Mouse (Mus musculus) brown adipose tissue, adult 24 weeks (tissue): ENCODE results near the gene 1700028K03Rik. TPM values are rescaled to one million over a fixed set of nuclear protein-coding genes. Genes with fewer than 3 reads are reported as not detected.

Source experiments
- H3K27ac ChIP-seq: fragments of 200-500 bp; replicated peaks from 2 replicates; pipeline ENCODE4 v1.5.1; 2012; ENCODE audit warnings: low read depth, mild to moderate bottlenecking, low read length
- H3K4me1 ChIP-seq: fragments of 200-500 bp; 2 replicates; pipeline ENCODE4 v1.6.1; 2012; ENCODE audit warnings: low read length, mixed read lengths; ENCODE audit not compliant: control insufficient read depth, insufficient read depth, insufficient read length
- H3K4me3 ChIP-seq: fragments of 200-500 bp; 2 replicates; pipeline ENCODE4 v1.5.1; 2012; ENCODE audit warnings: low read depth, mild to moderate bottlenecking, low read length, moderate library complexity; ENCODE audit not compliant: insufficient read depth
- polyA plus RNA-seq: library from polyadenylated mRNA; stranded (reverse); fragments of >200 nt; gene quantifications from 2 replicates; pipeline ENCODE4 v1.2.4, GENCODE M21; 2012; ENCODE audit not compliant: missing spikeins, insufficient read depth, insufficient read length

Gene 1700028K03Rik
- polyA plus RNA-seq, 1 experiment: not detected

DNA sequence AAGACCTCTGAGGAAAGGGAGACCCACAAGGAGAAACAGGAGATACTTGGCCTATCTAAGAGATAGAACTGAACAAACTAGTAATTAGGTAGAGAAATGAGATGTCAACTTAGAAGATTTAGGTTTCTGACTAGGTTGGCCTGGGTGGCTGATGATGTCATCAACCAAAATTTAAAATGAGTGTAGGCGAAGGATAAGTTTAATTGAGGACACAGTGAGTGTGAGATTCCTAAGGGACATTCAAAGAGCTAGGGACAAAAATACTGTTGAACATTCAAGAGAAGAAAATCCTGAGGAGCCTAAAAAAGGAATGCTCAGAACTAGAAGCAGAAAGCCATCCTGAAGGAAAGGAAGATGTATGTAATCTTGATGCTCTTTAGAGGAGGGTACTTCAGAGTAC is 18.4 kb upstream of the 1700028K03Rik start:
- Histone ChIP-seq H3K4me1 (peaks cover under 1% of the 10 kb centered on the region; the same call in 1 of the 2 replicates), H3K4me3 (no peak overlapping the region), H3K27ac (no peak overlapping the region)

DNA sequence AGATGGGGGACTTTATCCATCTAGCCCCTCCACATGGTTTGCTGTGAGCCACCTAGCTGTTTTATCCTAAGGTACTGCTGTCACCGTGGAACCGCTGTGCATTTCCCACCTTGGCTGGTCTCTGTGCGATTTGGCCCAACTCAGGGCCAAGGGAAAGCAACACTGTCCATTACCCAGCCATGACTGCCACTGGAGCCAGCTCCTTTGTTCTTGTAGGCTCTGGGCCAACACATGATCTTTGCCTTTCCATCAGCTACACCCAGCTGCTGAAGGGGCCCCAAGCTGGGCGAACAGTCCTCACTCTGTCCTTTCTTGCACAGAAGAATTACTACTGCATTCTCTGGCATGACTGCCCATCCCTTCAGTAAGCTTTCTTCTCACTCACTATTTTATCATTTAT is 15.9 kb upstream of the 1700028K03Rik start:
- no peak overlapping the region for H3K4me3 ChIP-seq
- no peak overlapping the region for H3K27ac ChIP-seq
- peaks cover 7% of the 10 kb centered on the region; the same call in 1 of the 2 replicates for H3K4me1 ChIP-seq

DNA sequence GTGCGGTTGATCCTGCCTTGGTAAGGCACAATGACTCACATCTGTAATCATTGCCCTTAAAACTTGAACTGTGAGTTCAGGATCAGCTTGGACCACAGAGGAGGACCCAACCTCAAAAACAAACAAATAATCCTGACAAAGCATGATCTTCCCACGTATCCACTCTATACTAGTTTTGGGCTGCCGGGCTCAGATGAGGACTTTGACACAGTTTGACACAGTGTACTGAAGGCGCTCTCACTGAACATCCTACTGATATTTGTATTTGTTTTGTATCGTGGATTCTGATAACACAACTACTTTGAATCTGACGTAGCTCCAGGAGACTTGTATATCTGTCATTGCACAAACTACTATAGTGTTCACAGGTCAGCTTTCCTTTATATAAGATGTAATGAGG is 13.1 kb upstream of the 1700028K03Rik start:
- Histone ChIP-seq H3K4me1 (peaks cover 7% of the 10 kb centered on the region; the same call in 1 of the 2 replicates), H3K4me3 (no peak overlapping the region), H3K27ac (no peak overlapping the region)

DNA sequence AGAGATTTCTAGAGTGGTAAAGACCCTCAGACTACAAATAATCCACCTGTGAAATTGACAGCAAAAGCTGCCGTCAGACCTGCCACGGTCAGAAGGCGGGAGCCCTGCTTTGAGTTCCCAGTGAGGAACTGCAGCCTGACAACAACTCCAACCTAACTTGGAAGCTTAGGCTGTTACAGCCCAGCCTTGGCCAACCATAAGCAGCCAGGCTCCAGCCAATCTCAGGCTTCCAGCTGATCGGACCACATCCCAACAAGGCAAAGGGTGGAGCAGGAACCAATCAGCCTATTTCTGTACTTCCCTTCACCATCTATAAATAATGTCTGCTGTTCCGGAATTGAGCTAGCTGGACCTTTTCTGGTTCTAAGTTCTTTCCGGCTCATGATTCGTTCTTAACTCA is 12.6 kb upstream of the 1700028K03Rik start:
- H3K4me1 ChIP-seq: peaks cover 7% of the 10 kb centered on the region; the same call in 1 of the 2 replicates
- no peak overlapping the region for H3K4me3 ChIP-seq
- H3K27ac ChIP-seq: no peak overlapping the region

DNA sequence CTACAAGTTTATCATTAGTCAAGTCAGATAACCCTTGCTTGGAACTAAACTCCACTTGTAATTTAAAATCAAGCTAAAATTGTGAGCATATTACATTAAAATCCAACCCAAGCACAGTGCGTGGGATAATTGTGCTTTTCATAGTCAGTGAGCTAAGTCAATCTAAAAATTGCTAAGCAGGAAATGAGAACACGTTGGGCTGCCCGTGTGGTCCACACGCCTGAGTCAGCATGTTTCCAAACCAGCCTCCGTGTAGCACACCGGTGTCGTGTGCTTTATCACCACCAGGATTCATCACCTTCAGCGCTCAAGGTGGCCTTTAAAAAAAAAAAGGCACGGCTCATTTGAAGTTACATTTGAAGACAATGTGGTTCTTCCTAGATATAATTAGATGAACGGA is 10.2 kb upstream of the 1700028K03Rik start:
- Histone ChIP-seq H3K4me3 (no peak overlapping the region), H3K27ac (no peak overlapping the region), H3K4me1 (peaks cover 7% of the 10 kb centered on the region; the same call in 1 of the 2 replicates)

DNA sequence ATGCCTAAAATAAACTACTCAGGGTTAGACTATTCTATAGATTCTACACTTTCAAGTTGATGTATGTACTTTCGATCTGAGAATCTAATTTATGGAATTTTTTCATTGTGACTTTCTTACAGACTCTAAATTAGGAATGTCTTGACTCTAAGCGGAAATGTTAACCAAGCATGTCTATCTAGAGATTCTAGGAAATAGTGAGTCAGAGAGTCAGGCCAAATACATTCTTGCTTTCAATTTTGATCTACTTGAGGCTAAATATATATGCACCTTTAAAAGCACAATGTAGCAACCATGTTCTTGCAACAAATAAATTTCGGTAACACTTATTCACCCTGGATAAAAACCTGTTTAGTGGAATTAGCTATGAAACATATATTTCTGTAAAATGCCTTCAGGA is 5.7 kb upstream of the 1700028K03Rik start:
- Histone ChIP-seq H3K4me3 (no peak overlapping the region), H3K27ac (no peak overlapping the region), H3K4me1 (no peaks in the 10 kb centered on the region)

DNA sequence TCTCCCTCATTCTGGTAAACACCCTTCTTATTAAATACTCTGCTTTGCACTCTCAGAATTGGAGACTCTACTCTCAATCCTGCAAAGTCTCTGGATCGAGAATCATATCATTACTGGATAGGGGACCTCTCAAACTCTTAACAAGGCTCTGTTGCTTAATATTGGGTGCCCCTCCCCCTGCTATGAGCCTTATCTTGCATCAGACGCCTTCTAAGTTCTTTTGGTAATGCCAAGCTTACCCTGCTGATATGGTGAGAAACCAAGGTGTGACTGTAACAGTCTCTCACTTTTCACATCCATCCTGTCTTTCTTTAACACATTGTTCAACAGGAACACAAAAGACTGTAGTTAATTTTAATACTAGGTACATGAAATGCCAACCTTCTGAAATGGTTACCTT is 919 bp upstream of the 1700028K03Rik start:
- no peak overlapping the region for H3K27ac ChIP-seq
- no peak overlapping the region for H3K4me3 ChIP-seq
- no peaks in the 10 kb centered on the region for H3K4me1 ChIP-seq

DNA sequence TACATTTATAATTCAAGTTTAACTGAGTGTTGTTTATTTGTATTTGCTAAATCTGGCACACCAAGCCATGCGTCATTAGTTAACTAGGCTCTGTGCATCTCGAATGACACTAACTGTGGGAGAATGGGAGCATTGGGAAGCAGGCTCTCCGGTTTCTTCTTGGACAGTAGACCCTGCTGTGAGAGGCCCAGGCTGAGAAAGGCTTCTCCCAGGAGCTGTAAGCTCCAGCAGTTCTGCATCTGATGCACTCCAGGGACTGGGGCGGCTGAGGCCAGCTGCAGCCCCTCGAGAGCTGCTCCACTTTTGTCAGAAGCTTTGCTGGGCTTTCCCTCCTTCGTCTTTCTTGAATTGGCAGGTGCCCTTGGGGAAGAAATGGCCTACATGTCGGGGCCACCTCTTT is 7.2 kb downstream of the 1700028K03Rik start:
- no peaks in the 10 kb centered on the region; the same call in 1 of the 2 replicates for H3K4me1 ChIP-seq
- no peak overlapping the region for H3K27ac ChIP-seq
- no peak overlapping the region for H3K4me3 ChIP-seq

DNA sequence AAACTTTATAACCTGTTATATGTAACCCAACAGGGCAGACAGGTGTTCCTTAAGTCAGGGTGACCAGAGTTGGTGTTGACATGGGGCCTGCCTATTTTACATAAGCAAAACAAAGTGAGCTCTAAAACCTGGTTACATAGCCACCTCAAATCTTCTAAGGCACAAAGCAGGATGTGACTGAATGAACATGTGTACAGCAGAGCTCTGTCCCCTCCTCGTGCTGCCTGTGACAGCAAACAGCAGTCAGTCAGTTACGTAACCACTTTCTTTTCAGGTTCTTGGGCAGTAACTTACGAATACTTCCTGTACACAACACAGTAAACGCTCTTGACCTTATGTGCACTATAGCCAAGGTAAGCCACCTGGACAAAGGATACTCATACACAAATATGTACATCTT is 11.4 kb downstream of the 1700028K03Rik start:
- H3K27ac ChIP-seq: no peak overlapping the region
- no peak overlapping the region for H3K4me3 ChIP-seq
- no peaks in the 10 kb centered on the region for H3K4me1 ChIP-seq

DNA sequence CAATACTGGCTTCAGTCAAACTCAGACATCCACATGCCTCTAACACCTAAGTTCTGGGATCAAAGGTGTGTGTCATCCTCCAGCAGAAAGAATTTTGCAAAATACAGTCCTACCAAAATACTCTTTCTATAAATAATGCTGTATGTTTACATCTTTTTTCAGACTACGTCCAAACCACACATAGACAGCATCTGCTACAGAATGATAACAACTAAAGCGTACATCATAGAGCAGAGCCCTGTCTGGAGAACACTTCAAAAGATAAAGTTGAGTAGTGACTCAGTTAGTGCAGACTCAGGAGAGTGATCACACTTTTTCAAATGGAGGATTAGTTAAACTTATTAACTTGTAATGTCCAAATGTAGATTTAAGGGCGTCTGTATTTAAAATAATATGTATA is 13.4 kb downstream of the 1700028K03Rik start:
- H3K4me1 ChIP-seq: no peaks in the 10 kb centered on the region
- H3K4me3 ChIP-seq: no peak overlapping the region
- no peak overlapping the region for H3K27ac ChIP-seq

DNA sequence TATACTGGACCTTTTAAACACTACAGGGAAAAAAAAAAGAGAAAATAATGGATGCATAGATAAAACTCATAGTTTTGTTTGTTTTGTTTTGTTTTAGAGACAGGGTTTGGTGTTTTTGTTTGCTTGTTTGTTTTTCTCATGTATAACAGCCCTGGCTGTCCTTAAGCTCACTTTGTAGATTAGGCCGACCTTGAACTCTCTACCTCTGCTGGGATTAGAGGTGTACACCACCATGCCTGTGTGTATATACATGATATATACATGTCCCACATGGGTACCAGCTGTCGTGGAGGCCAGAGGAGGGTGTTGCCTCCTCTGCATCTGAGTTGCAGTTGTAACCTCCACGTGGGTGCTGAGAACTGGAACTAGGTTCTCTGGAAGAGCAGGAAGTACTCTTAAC is 13.9 kb downstream of the 1700028K03Rik start:
- H3K4me3 ChIP-seq: no peak overlapping the region
- H3K4me1 ChIP-seq: no peaks in the 10 kb centered on the region
- H3K27ac ChIP-seq: no peak overlapping the region

DNA sequence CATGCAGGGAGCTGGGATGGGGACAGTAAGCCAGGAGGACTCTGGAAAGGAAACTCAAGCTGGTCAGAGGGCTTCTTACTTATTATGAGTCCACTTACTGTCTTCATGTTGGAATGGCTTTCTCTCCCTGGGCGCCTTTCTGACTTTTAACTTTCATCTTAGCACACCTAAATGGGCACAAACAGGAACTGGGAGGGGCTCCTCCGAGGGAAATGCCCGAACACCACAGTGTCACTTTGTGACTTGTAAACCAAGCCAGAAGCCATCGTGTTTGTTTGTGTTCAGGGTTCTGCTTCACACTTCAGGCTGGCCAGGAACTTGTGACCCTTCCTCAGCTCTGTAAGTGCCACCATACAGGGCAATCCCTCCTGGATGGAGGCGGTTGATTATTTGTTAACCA is 19.8 kb downstream of the 1700028K03Rik start:
- Histone ChIP-seq H3K27ac (no peak overlapping the region), H3K4me3 (no peak overlapping the region), H3K4me1 (no peaks in the 10 kb centered on the region)

DNA sequence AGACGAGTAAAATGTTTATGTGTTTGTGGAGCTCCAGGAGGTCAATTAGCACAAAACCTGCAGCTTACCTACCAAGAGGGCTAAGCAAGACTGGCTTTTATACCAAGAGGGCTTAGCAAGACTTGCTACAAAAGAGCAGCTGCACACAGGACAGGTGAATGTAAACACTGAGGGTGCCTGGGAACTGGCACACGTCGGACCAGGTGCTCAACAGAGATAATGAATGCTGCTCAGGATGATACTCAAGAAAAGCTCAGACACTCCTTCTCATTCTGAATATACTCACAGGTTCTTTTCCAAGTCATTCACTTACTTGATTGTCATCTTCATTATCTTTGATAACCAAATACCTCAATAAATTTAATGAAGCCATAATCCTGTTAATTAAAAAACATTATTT is 22.5 kb downstream of the 1700028K03Rik start:
- no peak overlapping the region for H3K27ac ChIP-seq
- no peak overlapping the region for H3K4me3 ChIP-seq
- no peaks in the 10 kb centered on the region for H3K4me1 ChIP-seq

DNA sequence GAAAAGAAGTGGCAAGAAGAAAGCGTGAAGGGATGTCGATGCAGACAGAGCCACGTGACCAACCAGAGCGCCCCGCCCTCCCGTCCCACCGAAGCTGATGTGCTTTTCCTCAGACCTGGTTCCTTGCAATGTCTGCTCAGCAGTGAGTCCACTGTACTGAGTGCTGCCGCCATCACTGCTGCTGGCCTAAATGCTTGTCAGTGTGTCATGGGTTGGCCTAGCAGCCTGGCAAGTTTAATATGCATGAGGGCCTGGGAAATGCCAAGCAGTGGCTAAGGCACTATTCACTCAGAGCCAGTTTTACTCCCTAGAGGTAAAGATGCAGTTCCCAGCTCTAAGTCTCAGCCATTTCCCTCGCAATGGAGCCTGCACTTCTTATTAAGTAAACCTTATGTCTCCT is 34.6 kb downstream of the 1700028K03Rik start:
- H3K4me1 ChIP-seq: no peaks in the 10 kb centered on the region
- no peak overlapping the region for H3K27ac ChIP-seq
- H3K4me3 ChIP-seq: no peak overlapping the region

DNA sequence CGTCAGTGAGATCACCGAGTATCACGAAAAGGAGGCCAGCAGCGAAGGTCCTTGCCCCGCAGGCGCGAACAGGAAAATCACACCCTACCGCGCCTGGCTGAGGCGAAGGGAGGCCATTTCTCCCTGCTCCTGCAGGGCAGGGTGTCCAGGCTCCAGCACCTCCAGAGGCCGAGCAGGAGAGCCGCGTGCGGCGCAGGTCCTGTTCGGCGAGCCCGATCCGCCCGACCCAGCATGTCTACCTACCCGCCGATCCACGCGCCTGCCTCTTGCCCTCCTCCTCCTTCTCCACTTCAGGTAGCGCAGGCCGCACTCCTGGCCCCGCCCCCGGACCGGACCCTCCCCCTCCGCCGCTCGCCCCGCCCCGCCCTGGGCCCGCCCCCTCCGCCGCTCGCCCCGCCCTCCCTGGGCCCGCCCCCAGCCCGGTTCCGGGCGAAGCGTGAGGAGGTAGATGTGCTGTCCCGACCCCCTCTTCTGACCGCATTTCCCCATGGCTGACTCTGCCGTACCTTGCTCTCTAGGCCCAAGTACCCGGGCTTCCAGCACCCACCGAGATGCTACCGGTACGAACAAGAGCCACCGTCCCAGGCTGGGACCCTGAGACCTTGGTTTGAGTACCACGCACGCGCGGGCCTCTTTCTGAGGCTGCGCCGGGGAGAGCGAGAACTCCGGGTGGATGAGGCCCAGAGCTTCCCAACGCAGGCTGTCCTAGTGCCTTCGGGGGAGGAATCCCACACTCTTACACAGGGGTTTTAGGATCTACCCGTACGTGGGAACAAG is 63.0 kb downstream of the 1700028K03Rik start, which contains the start of the genes Rpap2 and Glmn:
Rpap2 (plus strand) TSS at position 73 of the 777 bp plus-strand sequence.
Glmn (minus strand) TSS at position 588 of the 777 bp plus-strand sequence.
- H3K4me1 ChIP-seq: 0 out of 2 replicates have a peak, but pooled peaks cover 3% of the 10 kb centered on the region
- peak within 1 kb of the TSS; percentile 81 for H3K27ac ChIP-seq
- peak within 1 kb of the TSS; percentile 99 for H3K4me3 ChIP-seq

DNA sequence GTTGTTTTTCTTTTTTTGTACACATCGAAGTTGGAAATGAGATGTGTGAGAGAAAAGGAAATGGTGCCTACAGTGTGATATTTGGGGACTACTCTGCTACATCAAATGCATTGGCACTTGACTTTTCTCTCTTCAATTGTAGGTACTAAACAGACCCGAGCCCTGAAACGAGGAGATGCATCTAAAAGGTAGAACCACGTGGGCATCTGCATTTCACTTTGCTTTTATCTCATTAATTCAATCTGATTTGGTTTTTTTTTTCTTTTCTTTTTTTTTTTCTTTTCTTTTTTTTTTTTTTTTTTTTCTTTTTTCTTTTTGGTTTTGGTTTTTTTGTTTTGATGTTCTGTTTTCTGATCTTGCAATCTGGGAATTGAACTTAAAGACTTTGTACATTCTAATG is 63.9 kb downstream of the 1700028K03Rik start:
- H3K4me3 ChIP-seq: no peak overlapping the region; the same call in 1 of the 2 replicates
- no peak overlapping the region for H3K27ac ChIP-seq
- 0 out of 2 replicates have a peak, but pooled peaks cover 3% of the 10 kb centered on the region for H3K4me1 ChIP-seq
